Mouse (Mus musculus) left cerebral cortex, adult 9 months (tissue): ENCODE data around the gene Isca2.

Experiments
- DNase-seq, 2 experiments: peaks; one replicate each; pipeline ENCODE4 v3.0.0; 2022; ENCODE audit warnings: low spot score in 2 of 2

The Isca2 gene

GRCm38 (mm10) chr12:84771981-84772520 is 1.0 kb upstream of the Isca2 start:
- DNase-seq = no peak

- DNase-seq = no peak
Measured at GRCm38 (mm10) chr12:84773476-84773875, 425 bp downstream of the Isca2 start.

- no peak for DNase-seq
Measured at GRCm38 (mm10) chr12:84774376-84774775, 1.3 kb downstream of the Isca2 start.

- DNase-seq = no peak
Measured at GRCm38 (mm10) chr12:84776229-84776628, 3.2 kb downstream of the Isca2 start.

- peak; percentile 60 to 87 for DNase-seq
Measured at GRCm38 (mm10) chr12:84784604-84785381, 11.7 kb downstream of the Isca2 start.

GRCm38 (mm10) chr12:84786091-84786490 is 13.0 kb downstream of the Isca2 start:
- DNase-seq = no peak

- DNase-seq = no peak
Measured at GRCm38 (mm10) chr12:84790853-84791252, 17.8 kb downstream of the Isca2 start.

- no peak for DNase-seq
Measured at GRCm38 (mm10) chr12:84792629-84793028, 19.6 kb downstream of the Isca2 start.

- DNase-seq = no peak
Measured at GRCm38 (mm10) chr12:84794647-84795046, 21.6 kb downstream of the Isca2 start.

GRCm38 (mm10) chr12:84799086-84799485 is 26.0 kb downstream of the Isca2 start:
- no peak for DNase-seq

GRCm38 (mm10) chr12:84800419-84800818 is 27.4 kb downstream of the Isca2 start:
- DNase-seq = no peak

GRCm38 (mm10) chr12:84801532-84802110 is 28.6 kb downstream of the Isca2 start:
- DNase-seq = no peak

GRCm38 (mm10) chr12:84802625-84803024 is 29.6 kb downstream of the Isca2 start:
- DNase-seq = no peak

GRCm38 (mm10) chr12:84805228-84805842 is 32.3 kb downstream of the Isca2 start:
- no peak for DNase-seq

GRCm38 (mm10) chr12:84806010-84806409 is 33.0 kb downstream of the Isca2 start:
- no peak for DNase-seq

- DNase-seq = no peak
Measured at GRCm38 (mm10) chr12:84806726-84807125, 33.7 kb downstream of the Isca2 start.

- no peak for DNase-seq
Measured at GRCm38 (mm10) chr12:84807351-84807750, 34.3 kb downstream of the Isca2 start.

- DNase-seq = no peak
Measured at GRCm38 (mm10) chr12:84809033-84809432, 36.0 kb downstream of the Isca2 start.

GRCm38 (mm10) chr12:84810810-84811209 is 37.8 kb downstream of the Isca2 start:
- DNase-seq = no peak

GRCm38 (mm10) chr12:84811510-84811909 is 38.5 kb downstream of the Isca2 start:
- no peak for DNase-seq

- no peak for DNase-seq
Measured at GRCm38 (mm10) chr12:84812004-84812403, 39.0 kb downstream of the Isca2 start.

GRCm38 (mm10) chr12:84813773-84814172 is 40.7 kb downstream of the Isca2 start:
- DNase-seq = no peak
